Mouse (Mus musculus) heart, postnatal 36 days (tissue): ENCODE data around the gene Zc3h4. TPM values are rescaled to one million over a fixed set of nuclear protein-coding genes. Genes with fewer than 3 reads are reported as not detected.

Source experiments
- DNase-seq, 2 experiments: peaks; one replicate each; pipeline ENCODE4 v3.0.0; 2021 to 2022
- intact Hi-C: fragments of 180-260 bp; cut with DNase I; formaldehyde crosslinking; loops from one replicate; pipeline ENCODE4 v1.15.1; 2025
- total RNA-seq, 2 experiments: library from RNA; stranded (reverse); gene quantifications; 2 replicates each; pipeline ENCODE4 v1.2.3; 2021

Gene Zc3h4
- total RNA-seq, 2 experiments from 2014 or later: 28.9 to 37.8 TPM

DNA sequence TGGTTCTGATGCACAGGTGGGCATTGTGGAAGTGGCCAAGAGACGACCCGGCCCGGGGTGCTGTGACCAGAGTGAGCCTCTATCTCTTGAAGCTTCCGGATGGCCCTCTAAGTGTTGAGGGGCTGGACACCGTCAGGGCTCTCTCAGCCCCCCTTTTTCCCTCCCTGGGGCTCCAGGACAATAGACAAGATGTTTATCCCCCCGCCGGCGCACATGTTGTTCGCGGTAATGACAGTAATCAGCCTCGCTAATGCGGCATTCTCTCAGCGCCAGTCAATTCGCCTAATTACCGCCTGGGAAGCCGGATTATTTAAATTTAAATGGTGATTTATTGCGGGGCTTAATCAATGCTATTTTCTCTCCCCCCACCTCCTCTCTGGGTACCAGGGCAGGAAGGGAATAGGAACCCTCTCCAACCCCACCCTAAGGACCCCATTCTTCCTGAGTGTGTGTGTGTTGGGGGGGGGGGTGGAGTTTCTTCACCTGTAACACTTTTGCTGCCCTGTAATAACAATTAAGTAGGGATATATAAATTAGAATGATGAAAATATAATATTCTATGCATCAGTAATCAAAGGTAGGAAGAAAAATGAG, 71.5 kb downstream of the Zc3h4 start:
- DNase-seq: no peak
- intact Hi-C loops: no loop called here

DNA sequence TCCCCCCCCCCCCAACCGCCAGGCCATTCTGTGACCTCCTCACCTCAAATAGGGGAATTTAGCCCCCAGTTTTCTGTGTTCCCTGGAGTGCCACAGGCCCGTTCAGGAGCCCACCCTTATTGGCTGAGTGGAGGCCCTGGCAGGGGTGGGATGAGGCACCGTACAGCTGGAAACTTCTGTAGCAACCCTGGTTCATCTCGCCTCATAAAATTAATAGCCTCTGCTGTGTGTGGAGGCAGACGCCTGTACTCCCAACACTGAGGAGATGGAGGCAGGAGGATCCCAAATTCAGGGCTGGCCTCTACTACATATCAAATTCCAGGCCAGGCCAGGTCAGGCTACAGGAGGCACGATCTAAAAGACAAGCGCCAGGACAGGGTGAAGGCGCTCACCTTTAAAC, 73.1 kb downstream of the Zc3h4 start:
- intact Hi-C loops: no loop called here

DNA sequence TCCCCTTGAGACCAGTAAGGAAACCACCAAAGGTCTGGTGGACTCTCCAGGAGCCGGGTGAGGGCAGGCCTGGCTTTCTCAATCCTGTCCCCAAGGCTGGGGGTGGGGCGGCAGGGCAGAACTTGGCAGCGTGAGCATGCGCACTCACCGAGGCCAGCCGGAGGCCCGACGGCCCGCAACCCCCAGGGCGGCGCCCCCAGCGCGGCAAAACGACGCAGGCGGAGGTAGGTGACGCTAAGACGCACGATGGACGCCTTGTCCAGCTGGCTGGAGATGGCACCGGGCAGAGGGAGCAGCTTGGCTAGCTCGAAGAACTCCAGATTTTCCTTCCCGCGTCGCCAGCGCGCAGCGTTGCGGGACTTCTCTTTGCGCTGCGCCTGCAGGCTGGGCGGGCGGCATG, 73.7 kb downstream of the Zc3h4 start:
- intact Hi-C loops: no loop called here

More for the DNA sequence above, 73.1 kb downstream of the Zc3h4 start:
- DNase-seq: no peak

DNA sequence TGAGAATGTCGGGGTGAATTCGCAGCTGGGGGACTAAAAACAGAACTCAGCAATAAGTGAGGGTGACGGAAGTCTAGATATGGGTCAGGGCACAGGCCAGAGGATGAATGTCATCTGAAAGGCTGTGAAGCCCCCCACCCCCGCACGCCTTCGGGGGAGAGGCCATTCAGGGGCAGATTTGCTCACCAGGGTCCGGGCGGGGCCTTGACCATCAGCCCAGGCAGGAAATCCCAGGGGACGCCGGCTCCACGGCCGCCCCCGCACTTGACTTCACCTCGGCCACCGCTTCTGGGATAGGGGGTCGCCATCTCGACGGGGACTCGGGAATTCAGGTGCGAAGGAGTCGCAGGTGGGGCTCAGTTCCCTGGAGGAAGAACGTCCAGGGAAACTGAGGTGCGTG, 74.6 kb downstream of the Zc3h4 start:
- intact Hi-C loops: no loop called here
- no peak for DNase-seq

More for the DNA sequence above, 73.7 kb downstream of the Zc3h4 start:
- no peak for DNase-seq

DNA sequence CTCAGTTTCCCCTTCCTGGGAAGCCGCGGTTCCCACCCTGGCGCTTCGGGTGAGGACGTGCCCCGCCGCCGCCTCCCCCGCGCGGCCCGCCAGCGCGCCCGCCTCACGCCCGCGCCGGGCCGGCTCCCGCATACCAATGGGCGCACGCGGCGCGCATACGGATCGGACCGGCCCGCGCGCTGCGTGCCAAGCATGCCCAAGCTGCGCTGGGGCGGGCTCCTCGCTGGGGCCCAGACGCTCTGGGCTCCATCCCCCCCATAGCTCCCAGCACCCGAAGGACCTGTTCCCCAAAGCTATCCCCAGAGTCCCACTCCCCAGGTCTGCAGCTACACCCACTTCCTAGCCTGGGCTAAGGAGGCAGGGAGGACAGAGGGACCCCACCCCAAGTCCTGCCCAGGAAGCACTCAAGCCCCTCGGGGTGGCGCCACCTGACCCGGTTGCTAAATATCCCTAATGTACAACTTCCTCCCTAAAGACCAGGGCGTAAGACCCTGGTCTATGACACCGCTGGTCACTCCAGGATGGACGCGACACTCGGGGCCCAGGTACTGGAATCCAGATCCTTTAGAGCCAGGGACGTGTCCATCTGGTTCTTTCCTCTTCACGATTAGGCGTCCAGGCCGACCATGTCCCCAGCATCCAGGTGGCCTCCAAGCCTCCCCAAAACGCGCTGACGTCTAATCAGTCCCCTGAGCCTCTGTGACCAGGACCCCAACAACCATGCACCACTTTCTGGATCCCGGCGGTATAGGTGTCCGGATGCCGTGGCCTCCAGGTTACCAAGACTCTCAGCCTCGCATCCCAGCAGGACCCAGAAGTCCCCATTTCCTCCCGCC, 75.3 kb downstream of the Zc3h4 start:
- intact Hi-C loops: no loop called here
- DNase-seq: no peak

DNA sequence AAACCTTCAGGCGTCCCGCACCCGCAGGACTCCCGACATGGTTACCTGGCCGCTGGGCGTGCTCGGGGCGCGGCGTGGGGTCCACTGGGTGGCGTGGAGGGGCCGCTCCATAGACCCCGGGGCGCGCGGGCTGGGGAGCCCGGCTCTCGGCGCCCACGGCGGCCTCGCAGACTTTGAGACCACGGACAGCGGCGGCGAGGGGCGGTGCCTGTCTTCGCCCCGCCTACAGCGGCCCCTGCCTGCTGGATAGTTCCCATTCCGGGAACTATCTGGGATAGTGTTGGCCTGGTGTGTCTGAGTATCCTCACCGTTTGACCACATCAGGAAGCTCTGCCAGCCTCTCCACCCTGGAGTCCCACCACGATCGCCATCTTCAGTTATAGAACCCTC, 75.9 kb downstream of the Zc3h4 start:
- no peak for DNase-seq
- intact Hi-C loops: no loop called here

DNA sequence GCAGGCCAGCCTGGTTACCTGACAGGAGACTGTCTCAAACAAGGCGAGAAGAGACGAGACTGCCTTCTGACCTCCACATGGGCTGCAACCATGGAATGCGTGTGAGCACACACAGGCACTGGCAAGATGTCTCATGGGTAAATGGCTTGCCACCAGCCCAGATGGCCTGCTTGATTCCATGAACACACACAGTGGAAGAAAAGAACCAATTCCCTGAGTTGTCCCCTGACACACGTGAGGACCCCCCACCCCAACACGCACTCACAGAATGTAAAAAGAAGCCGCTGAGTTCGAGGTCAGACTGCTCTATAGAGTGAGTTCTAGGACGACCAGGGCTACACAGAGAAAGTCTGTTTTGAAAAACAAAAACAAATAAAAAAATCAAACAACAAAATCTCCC, 76.9 kb downstream of the Zc3h4 start, which contains the start of gene Npas1:
Npas1 (minus strand) TSS at position 101 of the 400 bp plus-strand sequence.
- no peak for DNase-seq
- intact Hi-C loops: no loop called here

Other genes with a start within 250 kb of the Zc3h4 start
- 1 to 10 TPM; 3.9 to 4.9 TPM for gene Meis3, start 225.8 kb upstream of the Zc3h4 start, total RNA-seq
- 1 to 10 TPM; 7.9 to 8.7 TPM for gene Dhx34, start 178.9 kb upstream of the Zc3h4 start, total RNA-seq
- gene C5ar2, start 156.8 kb upstream of the Zc3h4 start, total RNA-seq: 1 to 10 TPM; 1.2 to 1.7 TPM
- 1 to 10 TPM; 6.4 to 7.8 TPM for gene C5ar1, start 141.4 kb upstream of the Zc3h4 start, total RNA-seq
- gene Inafm1, start 127.3 kb upstream of the Zc3h4 start, total RNA-seq: 10 to 100 TPM; 17.0 to 17.8 TPM
- gene Ccdc9, start 114.1 kb upstream of the Zc3h4 start, total RNA-seq: 10 to 100 TPM; 34.6 to 36.9 TPM
- gene Bbc3, start 92.5 kb upstream of the Zc3h4 start, total RNA-seq: 1 to 10 TPM; 3.1 to 5.0 TPM
- 10 to 100 TPM; 33.6 to 35.7 TPM for gene Sae1, start 13.1 kb upstream of the Zc3h4 start, total RNA-seq
- gene Tmem160, start 51.9 kb downstream of the Zc3h4 start, total RNA-seq: 10 to 100 TPM; 79.4 to 89.8 TPM
- gene Npas1, start 76.8 kb downstream of the Zc3h4 start, total RNA-seq: not detected
- gene Arhgap35, start 214.1 kb downstream of the Zc3h4 start, total RNA-seq: 10 to 100 TPM; 32.0 to 35.1 TPM